Mouse (Mus musculus): Measurements from ENCODE around the gene Hs3st2. TPM values are rescaled to one million over a fixed set of nuclear protein-coding genes. Genes with fewer than 3 reads are reported as not detected.
"Not testable (repeated sequence)": the region's sequence is repeated elsewhere in the genome, so short reads cannot be mapped to it uniquely, and the experiment has no call there.

Gene Hs3st2
- total RNA-seq (2022) = 10 to 100 TPM; 10.1 to 12.8 (median 11.6) TPM

- peak in 1 of 2 experiments; percentile 33 for DNase-seq (ENCODE audit: low spot score in 2 of 2)
Measured at GRCm38 (mm10) chr7:121391225-121391983, at the start of gene Hs3st2. Hs3st2 (plus strand) TSS chr7:121391859.

GRCm38 (mm10) chr7:121348284-121348963 lies 43.2 kb upstream of the Hs3st2 start:
- DNase-seq (ENCODE audit: low spot score in 2 of 2) = no peak

GRCm38 (mm10) chr7:121351688-121352087 lies 40.0 kb upstream of the Hs3st2 start:
- no peak for DNase-seq (ENCODE audit: low spot score in 2 of 2)

GRCm38 (mm10) chr7:121361448-121361847 lies 30.2 kb upstream of the Hs3st2 start:
- not testable (repeated sequence) for DNase-seq (ENCODE audit: low spot score in 2 of 2)

GRCm38 (mm10) chr7:121365584-121365983 lies 26.1 kb upstream of the Hs3st2 start:
- DNase-seq (ENCODE audit: low spot score in 2 of 2) = no peak

GRCm38 (mm10) chr7:121367185-121367584 lies 24.5 kb upstream of the Hs3st2 start:
- no peak for DNase-seq (ENCODE audit: low spot score in 2 of 2)

- no peak for DNase-seq (ENCODE audit: low spot score in 2 of 2)
Measured at GRCm38 (mm10) chr7:121371990-121372389, 19.7 kb upstream of the Hs3st2 start.

GRCm38 (mm10) chr7:121375456-121375855 lies 16.2 kb upstream of the Hs3st2 start:
- DNase-seq (ENCODE audit: low spot score in 2 of 2) = peak; percentile 19 to 46

- no peak for DNase-seq (ENCODE audit: low spot score in 2 of 2)
Measured at GRCm38 (mm10) chr7:121378942-121379341, 12.7 kb upstream of the Hs3st2 start.

- DNase-seq (ENCODE audit: low spot score in 2 of 2) = peak in 1 of 2 experiments; percentile 40
Measured at GRCm38 (mm10) chr7:121391984-121392739, 503 bp downstream of the Hs3st2 start.

GRCm38 (mm10) chr7:121392740-121392993 lies 1.0 kb downstream of the Hs3st2 start:
- DNase-seq (ENCODE audit: low spot score in 2 of 2) = no peak

GRCm38 (mm10) chr7:121393884-121394283 lies 2.2 kb downstream of the Hs3st2 start:
- DNase-seq (ENCODE audit: low spot score in 2 of 2) = no peak

- no peak for DNase-seq (ENCODE audit: low spot score in 2 of 2)
Measured at GRCm38 (mm10) chr7:121394875-121395274, 3.2 kb downstream of the Hs3st2 start.

GRCm38 (mm10) chr7:121410716-121411506 lies 19.3 kb downstream of the Hs3st2 start:
- no peak for DNase-seq (ENCODE audit: low spot score in 2 of 2)

- no peak for DNase-seq (ENCODE audit: low spot score in 2 of 2)
Measured at GRCm38 (mm10) chr7:121411507-121411898, 19.8 kb downstream of the Hs3st2 start.

- DNase-seq (ENCODE audit: low spot score in 2 of 2) = no peak
Measured at GRCm38 (mm10) chr7:121436884-121437283, 45.2 kb downstream of the Hs3st2 start.

- no peak for DNase-seq (ENCODE audit: low spot score in 2 of 2)
Measured at GRCm38 (mm10) chr7:121441186-121441585, 49.5 kb downstream of the Hs3st2 start.

GRCm38 (mm10) chr7:121444336-121444735 lies 52.7 kb downstream of the Hs3st2 start:
- no peak for DNase-seq (ENCODE audit: low spot score in 2 of 2)

GRCm38 (mm10) chr7:121446281-121446680 lies 54.6 kb downstream of the Hs3st2 start:
- no peak for DNase-seq (ENCODE audit: low spot score in 2 of 2)

GRCm38 (mm10) chr7:121450951-121451843 lies 59.5 kb downstream of the Hs3st2 start:
- DNase-seq (ENCODE audit: low spot score in 2 of 2) = no peak
